Mouse (Mus musculus) urinary bladder, postnatal 14 days (tissue): ENCODE data around the gene Cacybp.
A peak's percentile ranks its signal among the peaks of the same experiment; 100 is the strongest.

ENCODE experiments used
- DNase-seq: peaks from one replicate; pipeline ENCODE4 v3.0.0; 2021; ENCODE audit warnings: low spot score

Cacybp gene

GRCm38 (mm10) chr1:160212703-160213669 lies at the start of gene Cacybp:
Gene Cacybp (minus strand): TSS chr1:160212875.
- peak; percentile 100 for DNase-seq

GRCm38 (mm10) chr1:160262415-160262814 lies 49.7 kb upstream of the Cacybp start:
- no peak for DNase-seq

- no peak for DNase-seq
These were observed 49.2 kb upstream of the Cacybp start for GRCm38 (mm10) chr1:160261849-160262248.

- DNase-seq, result no peak
These were observed 47.9 kb upstream of the Cacybp start for GRCm38 (mm10) chr1:160260605-160261004.

GRCm38 (mm10) chr1:160259884-160260283 lies 47.2 kb upstream of the Cacybp start:
- peak; percentile 30 for DNase-seq

GRCm38 (mm10) chr1:160253108-160253507 lies 40.4 kb upstream of the Cacybp start:
- DNase-seq, result no peak

- DNase-seq, result no peak
These were observed 38.8 kb upstream of the Cacybp start for GRCm38 (mm10) chr1:160251388-160252007.

- no peak for DNase-seq
These were observed 38.1 kb upstream of the Cacybp start for GRCm38 (mm10) chr1:160250782-160251181.

GRCm38 (mm10) chr1:160249786-160250185 lies 37.1 kb upstream of the Cacybp start:
- DNase-seq, result peak; percentile 23

GRCm38 (mm10) chr1:160247473-160247872 lies 34.8 kb upstream of the Cacybp start:
- DNase-seq, result no peak

- no peak for DNase-seq
These were observed 34.2 kb upstream of the Cacybp start for GRCm38 (mm10) chr1:160246844-160247243.

- DNase-seq, result no peak
These were observed 33.3 kb upstream of the Cacybp start for GRCm38 (mm10) chr1:160245954-160246353.

GRCm38 (mm10) chr1:160244689-160245088 lies 32.0 kb upstream of the Cacybp start:
- no peak for DNase-seq

- DNase-seq, result no peak
These were observed 27.4 kb upstream of the Cacybp start for GRCm38 (mm10) chr1:160240091-160240490.

- no peak for DNase-seq
These were observed 26.3 kb upstream of the Cacybp start for GRCm38 (mm10) chr1:160238852-160239443.

GRCm38 (mm10) chr1:160237981-160238380 lies 25.3 kb upstream of the Cacybp start:
- DNase-seq, result no peak

- no peak for DNase-seq
These were observed 21.2 kb upstream of the Cacybp start for GRCm38 (mm10) chr1:160233921-160234320.

GRCm38 (mm10) chr1:160232113-160232512 lies 19.4 kb upstream of the Cacybp start:
- DNase-seq, result no peak

- DNase-seq, result peak; percentile 25
These were observed 18.3 kb upstream of the Cacybp start for GRCm38 (mm10) chr1:160231013-160231412.

- no peak for DNase-seq
These were observed 15.2 kb upstream of the Cacybp start for GRCm38 (mm10) chr1:160227850-160228249.

- no peak for DNase-seq
These were observed 14.5 kb upstream of the Cacybp start for GRCm38 (mm10) chr1:160227196-160227595.

- no peak for DNase-seq
These were observed 11.4 kb upstream of the Cacybp start for GRCm38 (mm10) chr1:160224093-160224492.

GRCm38 (mm10) chr1:160217898-160218297 lies 5.2 kb upstream of the Cacybp start:
- DNase-seq, result no peak
